Mouse (Mus musculus): ENCODE measurements around the gene Smagp.

The Smagp gene

GRCm38 (mm10) chr15:100670004-100670403, 33.3 kb upstream of the Smagp start:
- TF ChIP-seq GATA4 (IDR thresholded peaks at IDR 0.05; ENCODE audit: insufficient replicate concordance, low read length): no peak

GRCm38 (mm10) chr15:100669337-100669736, 32.6 kb upstream of the Smagp start, which contains the start of gene Bin2:
Gene Bin2 (minus strand): TSS chr15:100669553.
- no peak for TF ChIP-seq GATA4 (IDR thresholded peaks at IDR 0.05; ENCODE audit: insufficient replicate concordance, low read length)

- no peak for TF ChIP-seq GATA4 (IDR thresholded peaks at IDR 0.05; ENCODE audit: insufficient replicate concordance, low read length)
Observed at GRCm38 (mm10) chr15:100667871-100668545, 31.3 kb upstream of the Smagp start.

GRCm38 (mm10) chr15:100667420-100667819, 30.7 kb upstream of the Smagp start:
- TF ChIP-seq GATA4 (IDR thresholded peaks at IDR 0.05; ENCODE audit: insufficient replicate concordance, low read length): no peak

GRCm38 (mm10) chr15:100666851-100667250, 30.1 kb upstream of the Smagp start:
- TF ChIP-seq GATA4 (IDR thresholded peaks at IDR 0.05; ENCODE audit: insufficient replicate concordance, low read length): no peak

GRCm38 (mm10) chr15:100666219-100666696, 29.5 kb upstream of the Smagp start:
- no peak; the same call in 1 of the 2 replicates for TF ChIP-seq GATA4 (IDR thresholded peaks at IDR 0.05; ENCODE audit: insufficient replicate concordance, low read length)

GRCm38 (mm10) chr15:100665411-100666218, 28.9 kb upstream of the Smagp start:
- no peak for TF ChIP-seq GATA4 (IDR thresholded peaks at IDR 0.05; ENCODE audit: insufficient replicate concordance, low read length)

GRCm38 (mm10) chr15:100664813-100665274, 28.1 kb upstream of the Smagp start:
- no peak for TF ChIP-seq GATA4 (IDR thresholded peaks at IDR 0.05; ENCODE audit: insufficient replicate concordance, low read length)

- no peak for TF ChIP-seq GATA4 (IDR thresholded peaks at IDR 0.05; ENCODE audit: insufficient replicate concordance, low read length)
Observed at GRCm38 (mm10) chr15:100660805-100661204, 24.1 kb upstream of the Smagp start.

GRCm38 (mm10) chr15:100660306-100660705, 23.6 kb upstream of the Smagp start:
- TF ChIP-seq GATA4 (IDR thresholded peaks at IDR 0.05; ENCODE audit: insufficient replicate concordance, low read length): peak; percentile 33; the same call in 1 of the 2 replicates

- TF ChIP-seq GATA4 (IDR thresholded peaks at IDR 0.05; ENCODE audit: insufficient replicate concordance, low read length): no peak
Observed at GRCm38 (mm10) chr15:100655201-100655600, 18.5 kb upstream of the Smagp start.

- no peak for TF ChIP-seq GATA4 (IDR thresholded peaks at IDR 0.05; ENCODE audit: insufficient replicate concordance, low read length)
Observed at GRCm38 (mm10) chr15:100654271-100654670, 17.5 kb upstream of the Smagp start.

GRCm38 (mm10) chr15:100651610-100652009, 14.9 kb upstream of the Smagp start:
- no peak for TF ChIP-seq GATA4 (IDR thresholded peaks at IDR 0.05; ENCODE audit: insufficient replicate concordance, low read length)

GRCm38 (mm10) chr15:100650111-100650510, 13.4 kb upstream of the Smagp start:
- TF ChIP-seq GATA4 (IDR thresholded peaks at IDR 0.05; ENCODE audit: insufficient replicate concordance, low read length): no peak

GRCm38 (mm10) chr15:100646161-100646560, 9.4 kb upstream of the Smagp start:
- TF ChIP-seq GATA4 (IDR thresholded peaks at IDR 0.05; ENCODE audit: insufficient replicate concordance, low read length): no peak

- no peak for TF ChIP-seq GATA4 (IDR thresholded peaks at IDR 0.05; ENCODE audit: insufficient replicate concordance, low read length)
Observed at GRCm38 (mm10) chr15:100642451-100642850, 5.7 kb upstream of the Smagp start.
